14 mouse cellular contexts compared by ENCODE assay signal in genomic region chrX:152039865-152040264, GRCm38 (mm10).
"Had no signal": no experiment of that assay in that cellular context is flagged by ENCODE, and none has a peak within 500 bp of the region (broad histone marks: within the 10 kb centered on the region; RNA-seq: fewer than 3 reads in every experiment).

No protein-coding gene starts in this region.

- DNase-seq: kidney, adult 18-20 months; kidney, postnatal 10 days; kidney, postnatal 4 days; layer of hippocampus, adult 9-11 months; layer of hippocampus, postnatal 36 days; lung, embryonic 14.5 days; lung, postnatal 10 days; lung, postnatal 4 days; right cerebral cortex, adult 18-20 months; right cerebral cortex, postnatal 25 days had no signal

- H3K4me3 ChIP-seq: limb, embryonic 15.5 days; megakaryocyte, embryonic 14.5 days; midbrain, embryonic 12.5 days had no signal

- H3K9me3 ChIP-seq: limb, embryonic 15.5 days; megakaryocyte, embryonic 14.5 days; midbrain, embryonic 12.5 days had no signal

- H3K27ac ChIP-seq: limb, embryonic 15.5 days; midbrain, embryonic 12.5 days; stomach, postnatal 0 days had no signal

- H3K9ac ChIP-seq: limb, embryonic 15.5 days; lung, embryonic 14.5 days; midbrain, embryonic 12.5 days had no signal

- H3K4me1 ChIP-seq: limb, embryonic 15.5 days; midbrain, embryonic 12.5 days had no signal

- H3K4me2 ChIP-seq: limb, embryonic 15.5 days; lung, embryonic 14.5 days; midbrain, embryonic 12.5 days had no signal
